Mouse (Mus musculus): ENCODE results near the gene Dnaic2. TPM values are rescaled to one million over a fixed set of nuclear protein-coding genes. Genes with fewer than 3 reads are reported as not detected.

Dnaic2 gene
- total RNA-seq, 2 experiments from 2014 or later: 0.55 to 0.57 TPM

GRCm38 (mm10) chr11:114794691-114795090 is 67.5 kb downstream of the Dnaic2 start:
- no peak for DNase-seq
- intact Hi-C loops (cut with DNase I): no loop called here

- intact Hi-C loops (cut with DNase I): no loop called here
- DNase-seq: peak; percentile 71 to 78
These were observed 68.1 kb downstream of the Dnaic2 start for GRCm38 (mm10) chr11:114795231-114795746.

- DNase-seq: peak in 1 of 2 experiments; percentile 15
- intact Hi-C loops (cut with DNase I): no loop called here
These were observed 68.7 kb downstream of the Dnaic2 start, which contains the start of gene Btbd17 for GRCm38 (mm10) chr11:114795848-114796322. Gene Btbd17 (minus strand): TSS chr11:114795945.

- DNase-seq: no peak
- intact Hi-C loops (cut with DNase I): no loop called here
These were observed 70.0 kb downstream of the Dnaic2 start for GRCm38 (mm10) chr11:114797176-114797575.

GRCm38 (mm10) chr11:114797981-114798380 is 70.8 kb downstream of the Dnaic2 start:
- DNase-seq: no peak
- intact Hi-C loops (cut with DNase I): no loop called here

- no peak for DNase-seq
- intact Hi-C loops (cut with DNase I): no loop called here
These were observed 71.4 kb downstream of the Dnaic2 start, which contains the start of gene Gpr142 for GRCm38 (mm10) chr11:114798624-114799023. Gene Gpr142 (plus strand): TSS chr11:114798924.

GRCm38 (mm10) chr11:114801906-114802305 is 74.7 kb downstream of the Dnaic2 start:
- intact Hi-C loops (cut with DNase I): loop anchor here (10.0 kb wide), 1 partner anchor 253 kb away; no protein-coding TSS in a partner anchor
- no peak for DNase-seq

GRCm38 (mm10) chr11:114802540-114803267 is 75.5 kb downstream of the Dnaic2 start:
- DNase-seq: no peak
- intact Hi-C loops (cut with DNase I): loop anchor here (10.0 kb wide), 1 partner anchor 252 kb away; no protein-coding TSS in a partner anchor

- DNase-seq: no peak
- intact Hi-C loops (cut with DNase I): loop anchor here (10.0 kb wide), 1 partner anchor 251 kb away; no protein-coding TSS in a partner anchor
These were observed 76.8 kb downstream of the Dnaic2 start for GRCm38 (mm10) chr11:114803990-114804389.

GRCm38 (mm10) chr11:114807025-114807424 is 79.8 kb downstream of the Dnaic2 start:
- intact Hi-C loops (cut with DNase I): loop anchor here (10.0 kb wide), 1 partner anchor 248 kb away; no protein-coding TSS in a partner anchor
- no peak for DNase-seq

Other genes with a start within 250 kb of the Dnaic2 start
- gene Rpl38, start 58.9 kb upstream of the Dnaic2 start, total RNA-seq (2021): 100 to 1,000 TPM; 771 to 825 TPM
- 10 to 100 TPM; 25.2 to 26.3 TPM for gene Ttyh2, start 52.0 kb upstream of the Dnaic2 start, total RNA-seq (2021)
- gene Kif19a, start 38.0 kb downstream of the Dnaic2 start, total RNA-seq (2021): under 1 TPM; 0.24 to 0.47 TPM
- gene Btbd17, start 68.5 kb downstream of the Dnaic2 start, total RNA-seq (2021): under 1 TPM in 1 of 2 experiments, not detected in 1; 0.32 TPM
- gene Gpr142, start 71.5 kb downstream of the Dnaic2 start, total RNA-seq (2021): not detected
- gene Gprc5c, start 123.7 kb downstream of the Dnaic2 start, total RNA-seq (2021): 10 to 100 TPM; 12.9 to 18.1 TPM
- gene Cd300a, start 162.6 kb downstream of the Dnaic2 start, total RNA-seq (2021): under 1 TPM; 0.96 to 0.99 TPM
- under 1 TPM; 0.19 to 0.77 TPM for gene Cd300lb, start 207.0 kb downstream of the Dnaic2 start, total RNA-seq (2021)
- not detected for gene Cd300c, start 241.7 kb downstream of the Dnaic2 start, total RNA-seq (2021)